Mouse (Mus musculus): ENCODE data around the gene Camsap3. TPM values are rescaled to one million over a fixed set of nuclear protein-coding genes. Genes with fewer than 3 reads are reported as not detected.
A peak's percentile ranks its signal among the peaks of the same experiment; 100 is the strongest.

Gene Camsap3
- polyA plus RNA-seq, 1 experiment from 2014 or later = 7.2 TPM

- Histone ChIP-seq H3K9ac (no peak overlapping the region), H3K36me3 (peaks cover 85% of the 10 kb centered on the region), H3K4me2 (replicated peaks) (no peak overlapping the region), H3K4me1 (no peaks in the 10 kb centered on the region), H3K27me3 (no peaks in the 10 kb centered on the region), H3K9me3 (no peaks in the 10 kb centered on the region), H3K4me3 (no peak overlapping the region), H3K27ac (no peak overlapping the region)
- WGBS = 91% methylated on average over 7 of the region's 7 CpGs
- no peak for ATAC-seq (ENCODE audit: low FRiP score, low read depth)
These were observed 20.7 kb downstream of the Camsap3 start for GRCm38 (mm10) chr8:3607822-3608221.

DNA sequence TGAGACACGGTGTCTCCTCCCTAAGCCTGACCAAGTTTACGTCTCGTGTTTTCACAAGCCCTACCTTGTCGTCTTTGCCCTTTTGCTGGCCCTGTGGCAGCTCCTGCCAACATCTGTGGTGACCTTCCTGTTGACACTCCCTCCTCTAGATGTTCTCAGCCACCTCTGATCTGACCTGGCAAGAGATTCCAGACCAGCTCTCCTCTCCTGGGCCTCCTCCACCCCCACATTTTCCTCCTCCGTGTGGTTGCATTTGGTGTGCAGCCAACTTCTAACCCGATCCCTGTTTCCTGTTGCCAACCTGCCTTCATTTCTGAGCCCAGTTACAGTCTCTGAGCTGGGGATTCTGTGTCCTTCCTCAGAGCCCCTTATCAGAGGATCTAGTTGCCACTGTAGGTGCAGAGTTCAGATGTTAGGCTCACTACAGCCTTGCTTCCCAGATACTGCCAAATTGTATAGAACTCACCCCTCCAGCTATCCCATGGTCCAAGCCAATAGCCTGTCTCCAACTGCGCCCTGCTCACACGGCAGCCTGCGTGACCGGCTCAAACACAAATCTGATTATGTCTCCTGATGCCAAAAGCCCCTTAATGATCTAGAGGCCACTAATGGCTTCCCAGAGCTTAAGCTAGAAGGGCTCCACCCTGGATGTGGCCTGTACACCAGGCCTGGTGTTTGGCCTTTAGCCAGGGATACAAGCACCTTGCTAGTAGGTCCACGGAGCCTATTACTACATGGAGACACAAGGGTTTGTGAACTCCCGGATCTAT, 22.1 kb downstream of the Camsap3 start:
- Histone ChIP-seq H3K4me3 (no peak overlapping the region), H3K9ac (no peak overlapping the region), H3K9me3 (no peaks in the 10 kb centered on the region), H3K36me3 (peaks cover 86% of the 10 kb centered on the region), H3K27ac (0 out of 2 replicates have a peak overlapping the region, but pooled peaks have one; percentile 15), H3K4me2 (replicated peaks) (no peak overlapping the region), H3K4me1 (no peaks in the 10 kb centered on the region), H3K27me3 (no peaks in the 10 kb centered on the region)
- no peak for ATAC-seq (ENCODE audit: low FRiP score, low read depth)
- 86% methylated on average over 12 of the region's 12 CpGs for WGBS

DNA sequence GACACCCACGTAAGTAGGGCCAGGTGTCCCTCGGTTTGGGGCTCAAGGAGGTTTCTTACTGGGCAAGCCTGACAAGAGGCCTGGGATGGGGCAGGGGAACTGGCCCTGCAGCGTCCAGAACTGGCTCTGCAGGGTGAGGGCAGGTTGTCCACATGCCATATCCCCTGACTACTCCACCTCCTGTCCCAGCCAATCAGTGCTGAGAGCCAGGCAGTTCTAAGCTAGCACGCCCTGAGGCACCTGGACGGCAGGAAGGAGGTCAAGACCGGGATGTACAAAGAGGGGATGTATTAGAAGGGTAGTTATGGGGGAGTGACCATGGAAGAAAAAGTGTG, 22.7 kb downstream of the Camsap3 start:
- H3K4me3 ChIP-seq = no peak overlapping the region
- H3K4me2 ChIP-seq (replicated peaks) = no peak overlapping the region
- H3K9me3 ChIP-seq = no peaks in the 10 kb centered on the region
- no peak overlapping the region for H3K9ac ChIP-seq
- peaks cover 86% of the 10 kb centered on the region for H3K36me3 ChIP-seq
- no peak for ATAC-seq (ENCODE audit: low FRiP score, low read depth)
- no peaks in the 10 kb centered on the region for H3K27me3 ChIP-seq
- H3K4me1 ChIP-seq = no peaks in the 10 kb centered on the region
- no peak overlapping the region for H3K27ac ChIP-seq
- 87% methylated on average over 6 of the region's 6 CpGs for WGBS

DNA sequence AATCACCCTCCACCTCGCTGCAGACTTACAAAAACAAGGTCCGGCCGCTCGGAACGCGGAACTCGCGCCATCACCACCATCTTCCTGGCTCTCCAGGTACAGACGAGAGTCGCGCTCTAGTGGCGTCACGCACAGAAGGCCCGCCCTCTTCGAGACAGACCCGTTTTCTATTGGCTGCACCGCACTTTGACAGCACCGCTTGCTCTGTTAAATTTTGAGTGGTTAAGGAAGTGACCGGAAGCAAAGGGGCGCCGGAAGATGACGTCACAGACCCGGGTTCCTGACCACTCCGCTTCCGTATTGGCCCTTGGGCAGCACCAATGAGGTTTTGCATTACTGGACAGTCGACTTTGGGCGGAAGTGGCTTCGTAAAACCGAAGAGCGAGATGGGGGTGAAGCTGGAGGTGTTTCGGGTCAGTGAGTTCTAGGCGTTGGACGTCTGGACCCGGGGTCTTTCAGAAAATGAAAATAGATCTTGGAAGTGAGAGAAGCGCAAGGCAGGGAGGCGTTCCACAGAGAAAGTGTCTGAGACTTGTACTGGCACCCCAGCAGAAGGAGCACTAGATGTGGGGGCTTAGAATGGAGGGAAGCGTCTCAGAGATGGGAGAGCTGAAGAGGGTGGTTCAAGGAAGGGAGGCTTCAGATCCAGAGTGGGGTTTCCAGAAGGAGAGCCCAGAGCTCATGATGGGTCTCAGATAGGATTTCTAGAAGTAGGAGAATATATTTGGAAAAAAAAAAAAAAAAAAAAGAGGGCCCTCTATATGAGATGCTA, 34.3 kb downstream of the Camsap3 start, which contains the start of the genes Xab2 and Pet100:
Xab2 (minus strand) TSS at position 118 of the 772 bp plus-strand sequence.
Pet100 (plus strand) TSS at position 350 of the 772 bp plus-strand sequence.
- no peak within 1 kb of the TSS for H3K27ac ChIP-seq
- ATAC-seq (ENCODE audit: low FRiP score, low read depth) = peak; percentile 99
- under 1% methylated on average over 37 of the region's 37 CpGs for WGBS

DNA sequence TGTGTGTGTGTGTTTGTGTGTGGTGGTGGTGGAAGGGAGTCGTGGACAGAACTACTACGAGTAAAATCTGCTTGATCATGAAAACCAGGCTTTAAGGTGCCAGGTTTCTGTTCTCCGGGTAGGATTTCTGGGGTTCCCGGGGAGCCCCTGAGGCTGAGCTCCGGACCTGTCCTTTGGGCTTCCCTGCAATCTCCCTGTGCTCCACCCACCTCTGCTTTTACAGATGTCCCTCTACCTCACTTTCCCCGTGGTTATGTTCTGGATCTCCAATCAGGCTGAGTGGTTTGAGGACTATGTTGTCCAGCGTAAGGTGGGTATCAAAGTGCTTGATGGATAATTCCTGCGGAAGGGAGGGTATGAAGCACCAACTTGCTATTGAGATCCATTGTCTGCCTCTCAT, 35.0 kb downstream of the Camsap3 start:
- ATAC-seq (ENCODE audit: low FRiP score, low read depth) = no peak
- Histone ChIP-seq H3K9me3 (no peaks in the 10 kb centered on the region), H3K9ac (peak overlapping the region; percentile 78), H3K4me2 (replicated peaks) (peak overlapping the region; percentile 79), H3K4me3 (peak overlapping the region; percentile 92), H3K36me3 (peaks cover 24% of the 10 kb centered on the region), H3K27me3 (no peaks in the 10 kb centered on the region), H3K4me1 (peaks cover 18% of the 10 kb centered on the region), H3K27ac (no peak overlapping the region)
- WGBS = 69% methylated on average over 8 of the region's 8 CpGs

More for the DNA sequence above, 34.3 kb downstream of the Camsap3 start, which contains the start of the genes Xab2 and Pet100:
- Histone ChIP-seq H3K4me3 (peak within 1 kb of the TSS; percentile 92), H3K36me3 (peaks cover 30% of the 10 kb centered on the region), H3K4me1 (peaks cover 18% of the 10 kb centered on the region), H3K9me3 (no peaks in the 10 kb centered on the region), H3K27me3 (no peaks in the 10 kb centered on the region), H3K4me2 (replicated peaks) (peak within 1 kb of the TSS; percentile 82), H3K9ac (peak within 1 kb of the TSS; percentile 80)

GRCm38 (mm10) chr8:3625445-3625844, 38.4 kb downstream of the Camsap3 start, which contains the start of gene Pcp2:
Gene Pcp2, minus strand, starts transcription at chr8:3625545.
- Histone ChIP-seq H3K36me3 (peaks cover 4% of the 10 kb centered on the region), H3K27ac (no peak within 1 kb of the TSS), H3K9me3 (no peaks in the 10 kb centered on the region), H3K27me3 (peaks cover 18% of the 10 kb centered on the region), H3K4me2 (replicated peaks) (no peak within 1 kb of the TSS), H3K4me3 (no peak within 1 kb of the TSS), H3K9ac (no peak within 1 kb of the TSS), H3K4me1 (peaks cover 7% of the 10 kb centered on the region)
- no peak for ATAC-seq (ENCODE audit: low FRiP score, low read depth)
- 69% methylated on average over 1 of the region's 1 CpGs for WGBS

GRCm38 (mm10) chr8:3626971-3627370, 39.9 kb downstream of the Camsap3 start:
- no peak overlapping the region for H3K9ac ChIP-seq
- peaks cover 29% of the 10 kb centered on the region for H3K27me3 ChIP-seq
- H3K27ac ChIP-seq = no peak overlapping the region
- H3K4me2 ChIP-seq (replicated peaks) = no peak overlapping the region
- no peaks in the 10 kb centered on the region for H3K9me3 ChIP-seq
- no peak overlapping the region for H3K4me3 ChIP-seq
- H3K36me3 ChIP-seq = peaks cover 4% of the 10 kb centered on the region
- 63% methylated on average over 5 of the region's 5 CpGs for WGBS
- ATAC-seq (ENCODE audit: low FRiP score, low read depth) = no peak
- H3K4me1 ChIP-seq = peaks cover 16% of the 10 kb centered on the region

DNA sequence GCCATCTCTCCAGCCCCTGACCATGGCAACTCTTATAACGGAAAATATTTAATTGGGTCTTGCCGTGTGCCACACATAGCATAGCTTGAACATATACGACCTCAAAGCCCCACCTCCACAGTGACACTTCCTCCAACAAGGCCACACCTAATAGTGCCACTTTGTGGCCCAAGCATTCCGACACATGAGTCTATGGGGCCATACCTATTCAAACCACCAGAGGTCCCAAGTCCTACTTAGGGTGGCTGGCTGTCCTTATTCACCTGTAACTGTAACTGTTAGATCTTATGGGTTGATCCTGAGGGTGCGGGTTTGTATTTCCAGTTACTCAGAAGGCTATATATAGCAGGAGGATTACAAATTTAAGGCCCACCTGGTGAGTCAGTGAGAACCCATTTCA, 40.9 kb downstream of the Camsap3 start:
- 21% methylated on average over 5 of the region's 5 CpGs for WGBS
- no peak for ATAC-seq (ENCODE audit: low FRiP score, low read depth)

GRCm38 (mm10) chr8:3630647-3631477, 43.8 kb downstream of the Camsap3 start, which contains the start of gene Stxbp2:
Gene Stxbp2, plus strand, starts transcription at chr8:3630955.
- whole genome bisulfite sequencing = 8% methylated on average over 47 of the region's 47 CpGs

More for the DNA sequence above, 40.9 kb downstream of the Camsap3 start:
- Histone ChIP-seq H3K27ac (no peak overlapping the region), H3K9me3 (no peaks in the 10 kb centered on the region), H3K4me2 (replicated peaks) (no peak overlapping the region), H3K27me3 (peaks cover 29% of the 10 kb centered on the region), H3K4me3 (no peak overlapping the region), H3K4me1 (peaks cover 12% of the 10 kb centered on the region; the same call in 1 of the 2 replicates), H3K36me3 (peaks cover 4% of the 10 kb centered on the region), H3K9ac (no peak overlapping the region)

DNA sequence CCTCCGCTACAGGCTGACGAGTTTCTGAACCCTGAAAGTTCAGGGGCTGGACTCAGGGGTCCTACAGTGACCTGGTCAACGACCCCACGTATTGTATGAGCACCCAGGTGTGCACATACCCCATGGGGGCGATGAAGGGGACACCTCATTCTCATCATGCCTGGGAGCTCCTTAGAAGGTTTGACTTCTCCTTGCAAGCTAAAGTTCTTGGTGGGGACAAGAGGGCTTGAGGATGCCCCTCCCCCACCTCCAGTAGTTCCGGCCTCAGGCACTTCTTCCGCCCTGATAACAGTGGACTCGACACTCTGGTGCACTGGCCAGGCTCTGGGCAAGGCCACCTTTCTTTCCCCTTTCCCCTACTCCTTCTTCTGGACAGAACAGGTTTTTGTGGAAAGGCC, 44.4 kb downstream of the Camsap3 start:
- Histone ChIP-seq H3K4me2 (replicated peaks) (peak overlapping the region; percentile 85), H3K4me3 (peak overlapping the region; percentile 53), H3K9me3 (no peaks in the 10 kb centered on the region), H3K27ac (no peak overlapping the region), H3K4me1 (peaks cover 12% of the 10 kb centered on the region; the same call in 1 of the 2 replicates), H3K9ac (peak overlapping the region; percentile 48), H3K27me3 (peaks cover 29% of the 10 kb centered on the region), H3K36me3 (no peaks in the 10 kb centered on the region; the same call in 1 of the 2 replicates)
- no peak for ATAC-seq (ENCODE audit: low FRiP score, low read depth)
- 28% methylated on average over 8 of the region's 8 CpGs for WGBS

More at GRCm38 (mm10) chr8:3630647-3631477, 43.8 kb downstream of the Camsap3 start, which contains the start of gene Stxbp2:
- H3K27ac ChIP-seq = no peak within 1 kb of the TSS
- ATAC-seq (ENCODE audit: low FRiP score, low read depth) = peak; percentile 66
- H3K4me1 ChIP-seq = peaks cover 12% of the 10 kb centered on the region; the same call in 1 of the 2 replicates
- peak within 1 kb of the TSS; percentile 53 for H3K4me3 ChIP-seq
- H3K36me3 ChIP-seq = no peaks in the 10 kb centered on the region
- no peaks in the 10 kb centered on the region for H3K9me3 ChIP-seq
- H3K27me3 ChIP-seq = peaks cover 29% of the 10 kb centered on the region
- H3K4me2 ChIP-seq (replicated peaks) = peak within 1 kb of the TSS; percentile 85
- peak within 1 kb of the TSS; percentile 48 for H3K9ac ChIP-seq

GRCm38 (mm10) chr8:3645804-3646203, 58.7 kb downstream of the Camsap3 start:
- H3K9me3 ChIP-seq = no peaks in the 10 kb centered on the region
- no peaks in the 10 kb centered on the region for H3K36me3 ChIP-seq
- 17% methylated on average over 5 of the region's 5 CpGs for WGBS
- no peaks in the 10 kb centered on the region for H3K27me3 ChIP-seq
- H3K27ac ChIP-seq = no peak overlapping the region
- ATAC-seq (ENCODE audit: low FRiP score, low read depth) = no peak
- no peak overlapping the region for H3K4me3 ChIP-seq
- no peaks in the 10 kb centered on the region for H3K4me1 ChIP-seq
- H3K4me2 ChIP-seq (replicated peaks) = no peak overlapping the region
- no peak overlapping the region for H3K9ac ChIP-seq

Measured in limb, embryonic 13.5 days (tissue).